Mouse (Mus musculus): ENCODE data around the gene Lrrc25.

Gene Lrrc25

GRCm38 (mm10) chr8:70648164-70648442, 32.1 kb downstream of the Lrrc25 start:
- no peak for DNase-seq (ENCODE audit: low spot score in 2 of 2)

DNA sequence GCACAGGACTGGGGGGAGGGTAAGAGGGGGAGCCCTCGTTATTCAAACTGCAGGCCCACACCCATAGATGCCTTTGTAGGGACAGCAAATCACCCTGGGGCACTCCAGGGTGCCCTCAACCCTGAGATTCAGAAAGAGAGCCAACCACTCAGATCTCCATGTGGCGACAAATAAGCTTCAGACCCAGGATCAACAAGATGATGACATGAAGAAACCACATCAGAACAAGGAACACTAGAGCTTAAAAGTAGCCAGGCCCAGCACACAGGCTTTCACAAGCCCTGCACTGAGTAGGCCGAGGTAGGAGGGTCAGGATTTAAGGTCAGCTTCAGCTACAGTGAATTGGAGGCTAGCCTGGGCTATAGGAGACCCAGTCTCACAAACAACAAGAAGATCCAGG, 33.0 kb downstream of the Lrrc25 start:
- DNase-seq (ENCODE audit: low spot score in 2 of 2): no peak

- peak in 1 of 2 experiments; percentile 76 for DNase-seq (ENCODE audit: low spot score in 2 of 2)
These were observed 33.4 kb downstream of the Lrrc25 start for GRCm38 (mm10) chr8:70649324-70649723.

GRCm38 (mm10) chr8:70650351-70650750, 34.4 kb downstream of the Lrrc25 start:
- DNase-seq (ENCODE audit: low spot score in 2 of 2): no peak

GRCm38 (mm10) chr8:70653226-70653625, 37.3 kb downstream of the Lrrc25 start:
- no peak for DNase-seq (ENCODE audit: low spot score in 2 of 2)

- no peak for DNase-seq (ENCODE audit: low spot score in 2 of 2)
These were observed 38.2 kb downstream of the Lrrc25 start for GRCm38 (mm10) chr8:70654121-70654520.

- no peak for DNase-seq (ENCODE audit: low spot score in 2 of 2)
These were observed 39.5 kb downstream of the Lrrc25 start for GRCm38 (mm10) chr8:70655469-70655868.

DNA sequence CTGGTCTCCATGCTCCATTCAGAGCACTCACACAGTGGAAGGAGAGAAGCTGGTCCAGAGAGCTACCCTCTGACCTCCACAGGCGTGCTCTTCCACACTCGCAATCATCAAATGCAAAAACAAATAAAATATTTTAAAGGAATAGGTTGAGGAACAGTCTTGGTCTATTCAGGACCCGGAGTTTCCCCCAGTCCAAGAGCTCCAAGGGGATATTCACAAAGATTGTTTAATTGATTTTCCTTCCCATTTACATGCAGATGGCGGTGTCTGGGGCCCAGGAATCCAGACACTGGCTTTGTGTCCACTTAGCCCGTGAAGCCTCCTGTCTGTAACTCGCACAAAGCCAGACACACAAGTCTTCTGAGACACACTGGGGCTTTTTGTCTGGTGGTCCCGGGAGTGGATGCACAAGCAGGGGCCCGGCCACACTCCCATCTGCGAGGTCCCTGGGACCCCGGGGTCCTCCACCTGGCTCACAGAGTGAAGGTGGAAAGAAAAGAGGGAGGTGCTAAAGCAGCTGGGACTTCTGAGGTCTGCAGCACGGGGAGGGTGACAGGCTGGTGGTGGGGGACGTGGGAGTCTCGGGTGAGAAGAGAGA, 40.3 kb downstream of the Lrrc25 start:
- no peak for DNase-seq (ENCODE audit: low spot score in 2 of 2)

- DNase-seq (ENCODE audit: low spot score in 2 of 2): no peak
These were observed 41.3 kb downstream of the Lrrc25 start for GRCm38 (mm10) chr8:70657214-70657613.

GRCm38 (mm10) chr8:70657739-70658138, 41.8 kb downstream of the Lrrc25 start:
- DNase-seq (ENCODE audit: low spot score in 2 of 2): no peak

DNA sequence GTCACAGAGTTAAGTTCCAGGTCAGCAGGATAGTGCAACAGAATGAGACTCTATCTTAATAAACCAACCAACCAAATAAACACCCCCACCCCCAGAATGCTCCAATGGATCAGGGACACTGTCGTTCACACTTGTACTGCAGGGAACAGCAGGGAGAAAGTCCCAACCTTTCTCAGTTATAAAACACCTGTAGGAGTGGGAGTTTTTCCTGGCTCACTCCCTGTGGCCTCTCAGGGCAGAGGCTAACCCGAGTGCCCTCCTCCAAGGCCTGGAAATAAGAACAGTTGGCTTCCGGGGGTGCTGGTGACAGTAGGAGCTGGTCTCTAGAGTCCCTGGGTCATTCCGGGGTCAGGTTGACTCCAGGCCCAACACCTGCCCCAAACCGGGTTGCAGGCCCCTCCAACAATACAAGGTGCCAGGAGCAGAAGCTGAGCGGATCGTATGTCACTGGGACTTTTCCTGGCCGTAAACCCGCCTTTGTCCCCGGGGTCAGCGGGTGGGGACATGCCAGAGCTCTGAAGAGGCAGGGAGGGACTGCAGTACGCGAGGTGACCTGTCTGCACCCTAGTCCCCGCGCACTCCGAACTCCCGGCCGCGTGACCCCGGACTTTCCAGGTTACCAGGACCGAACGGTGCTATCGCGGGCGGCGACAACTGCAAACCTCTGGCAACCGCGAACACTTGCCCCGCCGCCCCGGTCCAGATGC, 43.1 kb downstream of the Lrrc25 start:
- no peak for DNase-seq (ENCODE audit: low spot score in 2 of 2)

- peak; percentile 69 to 74 for DNase-seq (ENCODE audit: low spot score in 2 of 2)
These were observed 43.8 kb downstream of the Lrrc25 start for GRCm38 (mm10) chr8:70659604-70660272.

DNA sequence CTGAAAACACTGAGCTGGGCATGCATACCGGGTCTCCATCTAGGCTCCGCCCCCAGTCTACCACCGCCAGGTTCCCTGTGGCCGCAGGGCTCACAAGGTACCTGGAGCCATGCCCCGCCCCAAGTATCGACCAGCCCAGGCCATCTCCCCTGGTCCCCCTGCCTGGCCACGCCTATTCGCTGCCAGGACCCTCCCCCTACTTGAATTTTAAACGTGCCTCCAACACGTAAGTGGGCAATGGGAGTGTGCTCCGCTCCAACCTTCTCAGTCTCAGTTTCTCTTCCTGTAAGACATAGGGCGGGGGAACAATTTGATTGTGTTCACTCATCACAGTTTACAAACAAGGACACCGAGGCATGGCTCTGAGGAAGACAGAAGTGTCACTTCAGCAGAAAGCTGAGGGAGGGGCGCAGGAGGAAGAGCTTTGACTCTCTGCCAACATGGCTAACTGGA, 44.3 kb downstream of the Lrrc25 start, which contains the start of gene Pgpep1:
Gene Pgpep1 (minus strand): TSS at position 116 of the 453 bp plus-strand sequence.
- DNase-seq (ENCODE audit: low spot score in 2 of 2): no peak

DNA sequence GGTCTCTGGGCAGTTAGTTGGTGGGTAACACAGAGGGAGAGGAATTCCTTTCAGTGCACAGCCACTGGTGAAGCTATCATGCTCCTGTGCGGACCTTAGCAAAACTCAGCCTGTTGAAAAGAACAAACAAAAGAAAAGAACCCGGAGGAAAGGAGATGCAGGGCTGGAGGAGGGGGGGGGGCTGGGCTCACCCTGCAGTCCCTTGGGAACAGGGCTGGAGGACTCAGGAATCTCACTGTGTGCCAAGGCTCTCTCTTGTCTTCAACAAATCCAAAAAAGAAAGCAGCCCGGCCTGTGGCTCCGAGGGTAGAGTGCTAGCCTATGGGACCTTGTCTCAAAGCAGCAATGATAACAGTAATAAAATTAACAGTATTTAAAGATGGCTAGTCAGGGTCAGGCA, 47.7 kb downstream of the Lrrc25 start:
- DNase-seq (ENCODE audit: low spot score in 2 of 2): no peak

GRCm38 (mm10) chr8:70664631-70665030, 48.7 kb downstream of the Lrrc25 start:
- no peak for DNase-seq (ENCODE audit: low spot score in 2 of 2)

DNA sequence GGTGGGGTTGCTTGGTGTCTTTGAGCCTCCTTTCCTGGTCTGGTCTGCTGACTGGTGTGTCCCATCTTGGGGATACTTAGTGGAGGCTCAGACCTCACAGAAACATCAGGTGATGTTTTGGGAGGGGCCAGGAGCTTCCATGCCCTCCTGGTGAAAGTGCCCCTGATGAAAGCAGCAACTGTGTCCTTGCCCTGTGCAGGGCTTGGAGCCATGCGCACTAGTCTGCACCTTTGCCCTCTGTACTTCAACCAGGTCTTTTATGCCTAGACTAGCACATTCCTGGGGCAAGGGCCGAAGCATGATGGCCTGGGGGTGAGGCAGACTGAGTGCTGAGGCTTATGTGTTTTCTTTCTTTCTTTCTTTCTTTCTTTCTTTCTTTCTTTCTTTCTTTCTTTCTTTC, 49.6 kb downstream of the Lrrc25 start:
- no peak for DNase-seq (ENCODE audit: low spot score in 2 of 2)

GRCm38 (mm10) chr8:70667071-70667470, 51.1 kb downstream of the Lrrc25 start:
- no peak for DNase-seq (ENCODE audit: low spot score in 2 of 2)

Data from cerebellum, postnatal 4 days (tissue).